Mouse (Mus musculus): Measurements from ENCODE around the gene Fam184b. TPM values are rescaled to one million over a fixed set of nuclear protein-coding genes. Genes with fewer than 3 reads are reported as not detected.

Gene Fam184b
- total RNA-seq, 2 experiments from 2014 or later: not detected

DNA sequence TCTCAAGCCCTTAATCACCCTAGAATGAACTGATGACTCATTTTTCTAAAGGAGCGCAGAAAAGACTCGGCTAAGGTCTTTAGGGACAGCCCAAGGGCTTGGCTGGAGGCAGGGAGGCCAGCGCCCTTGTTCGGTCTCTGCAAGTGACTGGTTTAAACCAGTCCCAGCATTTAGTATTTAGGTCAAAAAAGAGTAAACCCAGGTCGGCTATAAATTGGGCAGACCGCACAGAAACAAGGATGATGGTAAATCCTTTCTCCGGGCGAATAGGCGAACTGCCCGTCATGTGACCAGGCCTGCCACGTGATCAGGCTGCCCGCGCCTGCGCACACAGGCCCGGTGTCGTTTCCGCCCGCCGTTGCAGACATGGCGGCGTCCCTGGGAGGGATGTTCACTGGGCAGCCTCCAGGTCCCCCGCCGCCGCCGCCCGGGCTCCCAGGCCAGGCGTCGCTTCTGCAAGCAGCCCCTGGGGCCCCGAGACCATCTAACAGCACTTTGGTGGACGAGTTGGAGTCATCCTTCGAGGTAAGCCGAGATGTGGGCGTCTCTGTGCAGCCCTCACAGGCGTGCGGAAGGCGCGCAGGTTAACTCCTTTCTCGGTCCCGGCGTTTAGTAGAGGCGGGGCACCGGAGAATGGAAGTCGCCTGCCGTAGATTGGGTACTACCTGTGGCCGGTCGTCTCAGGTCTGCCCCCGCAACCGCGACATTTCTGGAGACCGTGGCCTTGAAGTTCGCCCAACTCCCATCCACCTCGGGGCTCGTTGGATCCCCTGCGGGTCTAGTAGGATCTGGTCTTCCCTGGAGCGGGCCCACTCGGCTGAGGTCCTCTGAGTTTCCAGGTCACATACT lies 119.2 kb downstream of the Fam184b start, which contains the start of gene Med28:
Gene Med28, plus strand, starts transcription at position 270 of the 849 bp plus-strand sequence.
- peak; percentile 91 for ATAC-seq (replicated peaks; ENCODE audit: poor library complexity)

DNA sequence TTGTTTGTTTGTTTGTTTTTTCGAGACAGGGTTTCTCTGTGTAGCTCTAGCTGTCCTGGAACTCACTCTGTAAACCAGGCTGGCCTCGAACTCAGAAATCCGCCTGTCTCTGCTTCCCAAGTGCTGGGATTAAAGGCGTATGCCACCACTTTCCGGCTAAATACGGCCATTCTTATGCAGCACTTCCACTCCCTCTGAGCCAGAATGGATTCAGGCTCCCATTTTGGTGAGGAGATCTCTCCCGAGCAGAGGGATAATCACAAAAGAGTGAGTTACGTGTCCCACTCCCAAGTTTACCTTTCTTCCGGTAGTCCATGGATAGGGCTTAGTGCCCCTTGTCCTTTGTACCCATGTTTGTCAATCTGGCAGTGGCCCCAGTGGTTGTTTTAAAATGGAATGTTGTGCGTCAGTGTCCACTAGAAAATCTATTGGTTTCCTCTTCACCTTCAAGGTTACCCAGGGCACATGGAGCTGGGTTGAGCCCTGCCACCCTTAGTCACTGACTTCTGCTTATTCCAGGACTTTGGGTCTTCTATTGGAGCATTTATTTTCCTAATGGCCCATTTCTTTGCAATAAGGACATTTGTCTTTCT lies 124.2 kb downstream of the Fam184b start:
- no peak for ATAC-seq (replicated peaks; ENCODE audit: poor library complexity)

DNA sequence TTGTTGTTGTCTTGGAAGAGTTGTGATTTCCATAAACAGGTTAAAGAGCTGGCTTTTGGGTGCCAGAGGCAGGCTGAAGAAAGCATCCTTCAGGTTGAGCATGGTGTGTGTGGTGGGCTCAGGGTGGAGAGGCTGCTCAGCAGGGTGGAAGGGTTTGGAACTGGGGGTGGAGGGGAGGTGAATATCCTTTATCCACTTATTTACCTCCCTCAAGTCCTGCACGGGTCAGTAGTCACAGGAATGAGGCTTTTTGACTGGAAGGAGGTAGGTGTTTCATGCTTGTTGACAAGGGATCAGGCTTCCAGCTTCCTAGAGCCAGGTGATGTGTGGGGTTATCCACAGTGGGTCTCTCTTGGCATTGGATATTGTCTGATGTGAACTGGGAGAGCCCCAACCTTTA lies 124.8 kb downstream of the Fam184b start:
- no peak for ATAC-seq (replicated peaks; ENCODE audit: poor library complexity)

DNA sequence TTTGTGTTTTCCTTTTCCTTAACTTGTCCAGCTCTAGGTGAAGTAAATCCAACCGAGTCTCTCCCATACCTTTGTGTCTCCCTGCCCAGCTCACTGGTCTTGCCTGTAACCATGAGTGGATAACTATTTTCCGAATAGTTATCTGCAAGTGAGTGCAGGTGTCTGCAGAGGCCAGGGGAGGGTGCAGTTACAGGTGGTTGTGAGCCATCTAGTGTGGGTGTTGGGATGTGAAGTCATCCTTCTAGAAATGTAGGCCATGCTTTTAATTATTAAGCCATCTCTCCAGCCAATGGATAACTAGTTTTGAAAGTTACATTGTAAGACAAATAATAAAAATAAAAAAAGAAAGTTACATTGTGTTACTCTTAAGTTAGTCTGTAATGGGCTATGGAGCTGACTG lies 125.9 kb downstream of the Fam184b start:
- no peak for ATAC-seq (replicated peaks; ENCODE audit: poor library complexity)

DNA sequence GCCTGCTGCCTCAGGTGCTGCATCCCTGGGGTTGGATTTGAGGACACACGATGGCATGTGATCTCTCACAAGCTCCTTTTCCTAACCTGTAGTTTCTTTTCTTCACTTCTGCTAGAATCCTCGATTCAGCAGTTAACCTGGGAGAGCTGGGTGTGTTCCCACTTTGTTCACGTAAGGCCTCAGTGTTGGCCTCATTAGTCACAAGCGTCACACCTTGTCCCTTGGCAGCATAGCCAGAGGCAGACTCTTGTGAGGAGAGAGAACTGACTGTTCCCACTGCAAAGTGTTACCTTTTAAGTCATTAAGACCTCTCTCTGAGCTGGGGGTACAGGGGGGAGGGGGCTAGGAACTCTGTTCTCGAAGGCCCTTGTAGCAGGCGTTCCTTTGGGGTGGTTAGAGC lies 126.5 kb downstream of the Fam184b start:
- no peak for ATAC-seq (replicated peaks; ENCODE audit: poor library complexity)

DNA sequence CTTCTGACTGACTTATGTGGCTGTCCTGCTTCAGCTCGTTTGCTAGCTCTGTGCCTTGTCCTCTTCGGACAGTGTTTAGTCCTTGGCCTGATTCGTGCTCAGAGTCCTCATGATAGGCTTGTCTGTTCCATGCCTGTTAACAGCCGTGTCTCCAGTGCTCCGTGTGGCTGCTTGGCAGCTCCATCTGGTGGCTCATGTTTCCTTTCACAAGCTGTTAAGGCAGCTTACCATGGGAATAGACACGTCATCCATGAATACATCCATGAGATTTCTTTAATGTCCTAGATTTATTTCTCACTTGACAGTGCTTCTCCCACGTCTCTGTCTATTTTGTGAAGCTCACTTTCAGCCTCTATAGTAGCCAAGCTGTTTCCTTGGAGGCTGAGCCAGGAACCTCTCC lies 129.3 kb downstream of the Fam184b start:
- no peak for ATAC-seq (replicated peaks; ENCODE audit: poor library complexity)

DNA sequence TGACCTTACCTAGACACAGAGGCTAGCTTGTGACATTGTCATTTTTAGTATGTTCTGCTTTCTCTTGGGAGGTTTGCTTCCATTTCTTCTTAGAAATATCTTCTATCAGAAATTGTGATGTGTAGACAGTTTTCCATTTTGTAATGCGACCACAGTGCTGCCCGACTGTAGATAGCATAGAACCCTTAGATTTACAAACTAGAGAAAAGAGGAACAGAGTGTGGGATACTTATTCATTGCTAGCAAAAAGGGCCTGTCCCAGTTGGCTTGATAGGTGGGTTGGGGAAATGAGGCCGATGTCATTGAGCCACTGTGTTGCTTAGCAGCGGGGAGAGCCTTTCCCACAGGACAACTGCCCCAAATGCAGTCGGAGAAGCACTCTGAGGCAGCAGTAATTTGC lies 141.8 kb downstream of the Fam184b start:
- ATAC-seq (replicated peaks; ENCODE audit: poor library complexity): no peak

DNA sequence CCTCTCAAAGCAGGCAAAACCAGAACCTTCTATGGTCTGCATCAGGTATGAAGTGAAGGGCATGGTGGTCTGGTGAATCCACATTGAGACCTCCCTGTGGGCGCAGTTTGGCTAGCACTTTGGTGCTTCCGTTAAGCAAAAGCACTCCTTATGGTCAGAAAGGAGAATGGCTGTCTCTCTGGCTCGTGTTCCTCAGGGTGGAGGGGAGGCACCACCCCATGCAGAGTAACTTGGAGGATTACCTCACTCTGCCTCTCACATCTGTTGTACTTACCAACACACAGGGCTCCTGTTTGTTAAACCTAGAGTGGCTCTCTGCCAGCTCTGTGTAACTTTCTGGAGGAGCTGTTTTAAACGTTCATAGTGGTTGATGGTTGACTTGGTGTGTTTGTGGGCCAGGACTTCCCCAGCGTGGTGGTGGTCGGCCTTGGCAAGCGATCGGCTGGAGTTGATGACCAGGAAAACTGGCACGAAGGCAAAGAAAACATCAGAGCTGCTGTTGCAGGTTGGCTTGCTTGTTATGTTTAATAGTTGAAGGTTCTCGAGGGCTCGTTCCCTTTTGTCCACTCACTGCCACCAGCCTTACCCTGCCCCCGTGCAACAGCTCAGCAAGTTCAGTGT lies 142.4 kb downstream of the Fam184b start:
- no peak for ATAC-seq (replicated peaks; ENCODE audit: poor library complexity)

DNA sequence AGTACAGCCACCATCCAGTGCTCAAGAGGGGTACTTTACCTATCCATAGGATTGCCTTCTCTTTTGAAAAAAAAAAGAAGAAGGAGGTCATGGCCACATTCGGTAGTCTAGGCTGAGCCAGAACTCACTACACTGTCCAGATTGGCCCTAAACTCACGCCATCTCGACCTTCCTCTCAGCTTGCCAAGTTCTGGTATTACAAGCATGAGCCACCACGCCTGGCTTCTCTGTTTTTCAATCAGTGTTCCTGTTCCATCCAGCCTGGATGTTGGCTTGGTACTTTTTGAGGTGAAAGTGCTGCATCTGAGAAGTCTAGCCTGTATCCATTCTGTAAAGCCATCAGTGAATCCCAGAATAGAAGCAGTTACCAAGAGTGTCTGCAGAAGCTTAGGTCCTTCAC lies 142.9 kb downstream of the Fam184b start:
- no peak for ATAC-seq (replicated peaks; ENCODE audit: poor library complexity)

DNA sequence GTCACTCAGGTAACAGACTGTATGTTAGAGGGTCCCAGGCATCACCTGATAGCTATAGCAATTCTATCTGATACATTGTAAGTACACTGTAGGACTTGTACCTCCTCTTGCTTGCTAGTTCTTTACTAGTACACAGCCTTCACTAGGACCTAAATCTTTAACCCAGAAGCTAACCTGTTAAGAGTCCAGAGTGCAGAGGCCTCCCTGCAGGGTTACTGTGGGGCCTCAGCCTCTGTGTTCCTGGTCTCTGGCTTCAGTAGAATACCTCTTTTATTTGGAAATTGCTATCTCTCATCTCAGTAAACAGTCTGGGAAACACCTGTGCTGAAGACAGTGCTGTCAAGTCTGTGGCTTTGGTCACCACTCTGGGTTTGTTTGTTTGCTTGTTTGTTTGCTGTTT lies 143.4 kb downstream of the Fam184b start:
- ATAC-seq (replicated peaks; ENCODE audit: poor library complexity): no peak

DNA sequence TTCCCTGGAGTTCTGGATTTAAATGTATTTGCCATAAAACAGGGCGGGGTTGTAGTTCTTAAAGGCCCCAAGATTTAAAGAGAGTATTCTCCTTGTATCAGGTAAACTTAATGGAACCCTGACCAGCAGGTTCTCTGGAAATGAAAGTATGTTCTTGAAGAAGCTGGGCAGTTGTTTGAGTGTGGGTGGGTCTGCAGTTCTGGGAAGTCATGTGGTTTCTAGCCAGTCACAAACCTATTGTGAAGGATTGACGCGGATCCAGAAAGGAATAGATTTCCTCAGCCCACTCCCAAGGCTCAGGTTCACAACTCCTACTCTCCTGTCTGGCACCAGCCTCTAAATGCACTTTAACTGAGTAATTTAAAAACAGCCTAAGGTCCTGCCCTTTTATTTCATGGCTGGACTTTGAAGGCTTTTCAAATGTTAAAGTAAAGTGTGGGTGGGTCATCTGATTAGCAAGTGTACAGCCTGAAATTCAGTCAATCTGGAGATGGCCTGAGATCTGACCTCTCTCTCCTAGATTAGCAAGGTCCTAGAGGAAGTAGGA lies 143.9 kb downstream of the Fam184b start:
- ATAC-seq (replicated peaks; ENCODE audit: poor library complexity): no peak

DNA sequence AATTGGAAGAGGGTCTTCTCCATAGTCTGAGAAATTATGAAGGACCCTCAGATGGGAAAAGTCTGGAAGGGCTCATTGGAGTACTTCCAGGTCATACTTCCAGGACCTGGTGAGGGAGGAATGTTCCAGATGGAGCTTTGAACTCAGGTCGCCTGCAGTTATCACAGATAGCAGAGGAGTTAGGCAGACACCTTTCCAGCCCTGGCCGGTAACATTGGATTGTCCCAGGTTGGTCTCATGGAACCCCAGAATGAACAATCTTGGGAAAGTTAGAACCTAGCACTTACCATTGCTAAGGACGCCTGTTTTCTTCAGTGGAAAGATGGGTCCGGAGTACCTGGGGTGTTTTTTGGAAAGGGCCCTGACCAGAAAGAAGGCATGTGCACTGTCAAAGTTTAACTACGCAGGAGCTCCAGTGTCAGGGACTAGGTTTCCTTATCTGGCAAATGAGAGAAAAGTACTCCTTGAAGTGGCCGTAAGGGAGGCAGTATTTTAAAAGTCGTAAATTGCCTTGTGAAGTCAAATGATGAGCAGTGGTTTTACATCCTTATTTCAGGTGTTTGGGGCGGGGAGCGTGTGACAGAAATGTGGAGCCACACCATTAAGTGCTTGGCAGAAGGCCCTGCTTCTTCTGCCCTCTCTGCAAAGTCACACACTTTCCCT lies 145.2 kb downstream of the Fam184b start:
- no peak for ATAC-seq (replicated peaks; ENCODE audit: poor library complexity)

DNA sequence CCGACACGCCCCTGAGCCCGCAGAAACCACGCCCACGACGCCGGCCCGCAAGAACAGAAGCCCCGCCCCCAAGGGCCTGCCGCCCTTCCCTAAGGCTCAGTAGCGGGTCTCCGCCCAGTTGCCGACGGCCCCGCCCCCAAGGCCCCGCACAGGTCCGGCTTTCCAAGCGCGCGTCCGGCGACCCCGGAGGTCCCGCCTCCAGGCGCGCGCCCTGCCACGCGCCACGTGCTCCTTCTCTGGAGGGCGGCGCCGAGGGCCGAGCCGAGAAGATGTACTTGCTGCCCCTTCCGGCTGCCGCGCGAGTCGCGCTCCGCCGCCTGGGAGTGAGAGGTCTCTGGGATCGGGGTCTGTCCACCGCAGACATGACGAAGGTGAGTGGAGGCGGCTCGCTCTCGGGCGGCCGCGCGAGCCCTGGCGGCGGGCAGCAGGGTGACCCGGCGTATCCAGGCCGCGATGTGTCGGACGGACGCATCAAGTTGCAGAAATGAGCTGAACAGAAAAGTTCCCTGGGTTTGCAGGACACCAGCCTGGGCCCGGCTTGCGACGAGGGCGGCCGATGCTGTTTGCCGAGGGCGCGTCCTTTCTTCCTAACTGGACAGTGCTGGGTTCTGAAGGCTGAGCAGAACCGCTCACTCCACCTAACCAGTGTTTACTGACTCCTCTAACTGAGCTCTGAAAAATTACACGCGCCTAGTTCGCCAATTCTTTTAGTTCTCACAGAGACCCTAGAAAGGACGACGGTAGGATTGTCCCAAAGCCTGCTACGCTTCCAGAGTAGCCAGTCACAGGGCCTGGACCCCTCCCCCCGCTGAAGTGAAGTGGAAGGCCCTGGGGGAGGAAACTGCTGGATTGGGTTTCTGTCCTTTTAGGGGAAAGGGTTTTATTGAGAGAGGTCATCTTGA lies 146.0 kb downstream of the Fam184b start, which contains the start of gene Lap3:
Gene Lap3, plus strand, starts transcription at position 184 of the 902 bp plus-strand sequence.
- ATAC-seq (replicated peaks; ENCODE audit: poor library complexity): peak; percentile 92

DNA sequence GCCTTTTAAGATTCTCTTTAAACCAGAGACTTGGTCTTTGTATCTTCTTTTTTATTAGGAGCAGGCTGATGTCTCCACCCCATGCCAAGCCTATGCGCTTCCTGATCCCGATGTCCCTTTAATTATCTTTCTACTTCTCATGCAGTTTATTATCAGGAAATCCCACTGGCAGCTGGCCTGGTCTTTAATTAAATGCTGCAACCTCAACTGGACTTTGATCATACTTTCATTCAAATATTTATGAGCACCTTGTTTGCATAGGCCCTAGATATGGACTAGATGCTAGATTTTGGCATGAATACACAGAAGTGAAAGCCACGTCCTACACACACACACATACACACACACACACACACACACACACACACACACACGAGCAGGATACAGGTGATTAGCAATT lies 147.6 kb downstream of the Fam184b start:
- no peak for ATAC-seq (replicated peaks; ENCODE audit: poor library complexity)

DNA sequence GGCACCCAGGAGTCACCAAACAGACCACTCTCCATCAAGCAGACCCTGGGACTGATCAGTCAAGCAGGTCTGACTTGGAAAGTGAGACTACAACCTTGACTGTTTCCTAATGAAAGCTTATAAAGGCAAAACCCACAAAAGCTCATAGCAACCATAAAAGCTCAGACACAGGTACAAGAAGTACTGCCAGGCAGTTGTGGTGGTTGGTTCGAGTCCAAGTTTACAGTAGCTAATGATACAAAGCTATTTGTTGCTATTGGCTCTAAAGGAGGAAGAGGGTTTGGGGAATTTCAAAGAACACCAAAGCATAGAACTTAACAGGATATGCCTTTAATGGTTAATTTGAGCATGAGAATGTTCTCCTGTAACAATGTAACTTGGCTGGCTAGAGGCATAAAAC lies 155.8 kb downstream of the Fam184b start:
- no peak for ATAC-seq (replicated peaks; ENCODE audit: poor library complexity)

DNA sequence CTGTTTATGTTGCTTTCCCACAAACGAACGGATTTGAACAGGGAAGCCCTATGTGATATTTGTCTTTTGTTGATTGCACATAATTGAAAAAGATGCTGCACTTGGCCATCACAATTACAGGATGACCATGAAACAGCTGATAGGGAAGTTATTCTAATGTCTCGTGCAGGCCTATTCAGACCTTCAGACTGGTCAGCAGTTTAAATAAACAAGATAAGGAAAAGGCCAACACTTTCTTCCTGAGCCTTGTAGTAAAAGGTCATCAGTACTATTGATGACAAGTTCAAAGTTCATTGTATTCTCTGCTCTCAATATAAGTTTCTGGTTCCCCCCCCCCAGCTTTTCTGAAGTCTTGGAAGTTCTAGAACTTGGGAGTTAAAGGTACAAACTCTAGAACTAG lies 156.8 kb downstream of the Fam184b start:
- no peak for ATAC-seq (replicated peaks; ENCODE audit: poor library complexity)

DNA sequence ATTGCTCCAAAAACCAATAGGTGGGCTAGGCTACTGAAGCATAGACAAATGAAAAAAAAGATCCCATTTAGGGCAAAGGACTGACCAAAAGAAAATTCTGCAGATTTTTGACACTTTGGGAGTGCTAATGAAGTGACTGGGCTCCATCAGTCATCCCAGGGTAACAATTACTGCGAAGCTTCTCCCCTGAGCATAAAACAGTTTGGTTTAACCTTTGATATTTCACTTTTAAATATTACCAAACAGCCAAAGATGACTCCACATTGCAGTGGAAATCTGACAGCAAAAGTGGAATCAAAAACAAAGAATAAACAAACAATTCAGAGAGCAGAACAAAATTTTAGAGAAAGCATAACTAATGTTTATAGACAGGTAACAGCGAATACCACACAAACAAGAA lies 158.3 kb downstream of the Fam184b start:
- no peak for ATAC-seq (replicated peaks; ENCODE audit: poor library complexity)

DNA sequence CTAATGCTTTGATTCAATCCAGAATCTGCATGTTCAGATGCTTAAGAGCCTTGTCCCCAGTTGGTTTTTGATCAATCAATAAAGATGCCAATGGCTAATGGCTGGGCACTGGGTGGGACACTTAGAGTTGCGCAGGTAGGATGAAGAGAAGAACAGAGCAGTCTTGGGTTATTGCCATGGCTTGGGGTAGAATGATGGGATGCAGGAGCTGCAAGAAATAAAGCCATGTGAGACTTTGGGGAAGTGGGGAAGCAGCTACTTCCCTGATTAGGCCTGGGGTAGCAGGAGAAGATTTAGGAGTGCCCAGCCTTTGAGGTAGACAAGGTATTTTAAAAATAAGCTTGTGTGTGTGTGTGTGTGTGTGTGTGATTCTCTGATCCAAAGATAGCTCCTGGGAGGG lies 159.3 kb downstream of the Fam184b start:
- no peak for ATAC-seq (replicated peaks; ENCODE audit: poor library complexity)

Data from megakaryocyte progenitor cell, adult 5-6 weeks (primary cell).